In genomic region chr4:44976026-44976615, GRCm38 (mm10) we compare ENCODE assay signal across 20 mouse cellular contexts.
"Had no signal": no experiment of that assay in that cellular context is flagged by ENCODE, and none has a peak within 500 bp of the region (broad histone marks: within the 10 kb centered on the region; RNA-seq: fewer than 3 reads in every experiment).

No protein-coding gene starts in this region.

- H3K27me3 ChIP-seq: limb, embryonic 13.5 days; liver, embryonic 15.5 days; midbrain, embryonic 12.5 days; midbrain, embryonic 15.5 days; neural tube, embryonic 13.5 days; stomach, embryonic 15.5 days had no signal

- H3K27ac ChIP-seq: hindbrain, postnatal 0 days; layer of hippocampus, adult 2 months; limb, embryonic 10.5 days; limb, embryonic 13.5 days; liver, embryonic 12.5 days; liver, embryonic 15.5 days; midbrain, embryonic 12.5 days; midbrain, embryonic 15.5 days; neural tube, embryonic 13.5 days; stomach, embryonic 15.5 days had no signal

- H3K4me2 ChIP-seq: limb, embryonic 13.5 days; liver, embryonic 12.5 days; liver, embryonic 15.5 days; midbrain, embryonic 12.5 days; midbrain, embryonic 15.5 days; neural tube, embryonic 13.5 days; stomach, embryonic 15.5 days had no signal

- DNase-seq: layer of hippocampus, adult 9-11 months; lung, adult 2 months; lung, postnatal 14 days; retina, postnatal 1 day; right cerebral cortex, postnatal 25 days; spleen, adult 18-20 months; thymus, postnatal 25 days had no signal

- H3K9ac ChIP-seq: limb, embryonic 13.5 days; liver, embryonic 12.5 days; liver, embryonic 15.5 days; midbrain, embryonic 12.5 days; midbrain, embryonic 15.5 days; neural tube, embryonic 13.5 days; stomach, embryonic 15.5 days had no signal

- H3K9me3 ChIP-seq: limb, embryonic 10.5 days; limb, embryonic 13.5 days; liver, embryonic 15.5 days; midbrain, embryonic 12.5 days; midbrain, embryonic 15.5 days; neural tube, embryonic 13.5 days; stomach, embryonic 15.5 days had no signal

- H3K4me3 ChIP-seq: layer of hippocampus, adult 2 months; limb, embryonic 10.5 days; limb, embryonic 13.5 days; liver, embryonic 12.5 days; liver, embryonic 15.5 days; midbrain, embryonic 12.5 days; midbrain, embryonic 15.5 days; myocyte; neural tube, embryonic 13.5 days; stomach, embryonic 15.5 days had no signal

- ATAC-seq: hindbrain, postnatal 0 days; inflammation-experienced regulatory T-cells, adult 6 months; intestine, embryonic 16.5 days; liver, embryonic 12.5 days; midbrain, embryonic 15.5 days had no signal

- H3K36me3 ChIP-seq: limb, embryonic 10.5 days; limb, embryonic 13.5 days; liver, embryonic 12.5 days; liver, embryonic 15.5 days; midbrain, embryonic 12.5 days; midbrain, embryonic 15.5 days; neural tube, embryonic 13.5 days; stomach, embryonic 15.5 days had no signal
